Mouse (Mus musculus) 3T3-L1 (cell line): ENCODE measurements around the gene Awat1.

Source experiments
- DNase-seq: peaks from one replicate; pipeline ENCODE4 v3.0.0-alpha.2; 2015; ENCODE audit warnings: low read depth, low spot score

Awat1 gene

GRCm38 (mm10) chrX:100571951-100572350, at the start of gene Awat1:
Gene Awat1 (plus strand): TSS chrX:100572251.
- no peak for DNase-seq

GRCm38 (mm10) chrX:100524471-100524870, 47.6 kb upstream of the Awat1 start, which contains the start of gene Dgat2l6:
Gene Dgat2l6 (plus strand): TSS chrX:100524838.
- no peak for DNase-seq

GRCm38 (mm10) chrX:100556026-100556425, 16.0 kb upstream of the Awat1 start:
- DNase-seq = no peak

GRCm38 (mm10) chrX:100565696-100566095, 6.4 kb upstream of the Awat1 start:
- DNase-seq = no peak

- DNase-seq = no peak
Observed at GRCm38 (mm10) chrX:100594791-100595190, 22.7 kb downstream of the Awat1 start, which contains the start of gene P2ry4. Gene P2ry4 (minus strand): TSS chrX:100594869.

- peak; percentile 66 for DNase-seq
Observed at GRCm38 (mm10) chrX:100597439-100597838, 25.4 kb downstream of the Awat1 start.

GRCm38 (mm10) chrX:100599755-100600154, 27.7 kb downstream of the Awat1 start:
- no peak for DNase-seq

GRCm38 (mm10) chrX:100605314-100605713, 33.3 kb downstream of the Awat1 start, which contains the start of gene Arr3:
Gene Arr3 (plus strand): TSS chrX:100605497.
- DNase-seq = no peak

- no peak for DNase-seq
Observed at GRCm38 (mm10) chrX:100618488-100618887, 46.4 kb downstream of the Awat1 start.

- DNase-seq = peak; percentile 37
Observed at GRCm38 (mm10) chrX:100621366-100621765, 49.3 kb downstream of the Awat1 start.

GRCm38 (mm10) chrX:100624242-100624641, 52.2 kb downstream of the Awat1 start:
- DNase-seq = no peak

GRCm38 (mm10) chrX:100625146-100625545, 53.1 kb downstream of the Awat1 start:
- DNase-seq = peak; percentile 59

GRCm38 (mm10) chrX:100625546-100625801, 53.4 kb downstream of the Awat1 start, which contains the start of gene Kif4:
Gene Kif4 (plus strand): TSS chrX:100625737.
- DNase-seq = no peak

- peak; percentile 97 for DNase-seq
Observed at GRCm38 (mm10) chrX:100625802-100626793, 54.0 kb downstream of the Awat1 start, which contains the start of gene Pdzd11. Gene Pdzd11 (minus strand): TSS chrX:100626568.
